In genomic region chr11:117710815-117711294, GRCm38 (mm10) we compare ENCODE assay signal across 16 mouse cellular contexts. TPM values are rescaled to one million over a fixed set of nuclear protein-coding genes. Genes with fewer than 3 reads are reported as not detected.
A peak's percentile ranks its signal among the peaks of the same experiment; 100 is the strongest.
DNase-seq lines count a peak whose midpoint lies in the region; ATAC-seq lines count a peak whose summit lies in the region.
"Had no signal": no experiment of that assay in that cellular context is flagged by ENCODE, and none has a peak within 500 bp of the region (broad histone marks: within the 10 kb centered on the region; RNA-seq: fewer than 3 reads in every experiment).

No protein-coding gene starts in this region.

- 84% methylated on average over 2 of the region's 2 CpGs for WGBS in heart, embryonic 10.5 days
- WGBS in heart, embryonic 16.5 days, result 46% methylated on average over 2 of the region's 2 CpGs

- peaks cover 18% of the 10 kb centered on the region for H3K36me3 ChIP-seq in heart, embryonic 10.5 days
- H3K36me3 ChIP-seq in megakaryocyte, embryonic 14.5 days (replicated peaks; ENCODE audit: low read length), result peaks cover 40% of the 10 kb centered on the region
- peaks cover 19% of the 10 kb centered on the region for H3K36me3 ChIP-seq in heart, embryonic 16.5 days (ENCODE audit: control insufficient read depth, insufficient read depth)

- no peak overlapping the region for H3K4me3 ChIP-seq in heart, embryonic 10.5 days
- H3K4me3 ChIP-seq in megakaryocyte, embryonic 14.5 days (replicated peaks), result peak overlapping the region; percentile 72
- H3K4me3 ChIP-seq in heart, embryonic 16.5 days (ENCODE audit: low read length), result no peak overlapping the region
- H3K4me3 ChIP-seq: limb, embryonic 15.5 days had no signal

- no peaks in the 10 kb centered on the region for H3K27me3 ChIP-seq in heart, embryonic 10.5 days (ENCODE audit: insufficient read depth, poor library complexity, severe bottlenecking)
- no peaks in the 10 kb centered on the region for H3K27me3 ChIP-seq in megakaryocyte, embryonic 14.5 days (replicated peaks)
- H3K27me3 ChIP-seq in heart, embryonic 16.5 days (ENCODE audit: control insufficient read depth, insufficient read depth, low read length), result no peaks in the 10 kb centered on the region
- H3K27me3 ChIP-seq: limb, embryonic 15.5 days had no signal

- no peak overlapping the region for H3K27ac ChIP-seq in heart, embryonic 10.5 days
- peak overlapping the region; percentile 51 for H3K27ac ChIP-seq in heart, embryonic 16.5 days (ENCODE audit: low read length)
- H3K27ac ChIP-seq: hindbrain, embryonic 14.5 days; limb, embryonic 15.5 days had no signal

- no peak for ATAC-seq in megakaryocyte, adult 5-6 weeks (ENCODE audit: poor library complexity, severe bottlenecking)
- ATAC-seq in heart, embryonic 16.5 days (replicated peaks; ENCODE audit: extremely low read depth, insufficient read depth, low FRiP score), result peak; percentile 10; the same call in 1 of the 2 replicates
- ATAC-seq: forebrain, embryonic 16.5 days had no signal

- H3K9me3 ChIP-seq in heart, embryonic 10.5 days, result no peaks in the 10 kb centered on the region
- H3K9me3 ChIP-seq in megakaryocyte, embryonic 14.5 days, result no peaks in the 10 kb centered on the region
- H3K9me3 ChIP-seq in heart, embryonic 16.5 days (replicated peaks; ENCODE audit: control insufficient read depth, low read length), result 0 out of 2 replicates have a peak, but pooled peaks cover 3% of the 10 kb centered on the region
- H3K9me3 ChIP-seq: limb, embryonic 15.5 days had no signal

- H3K4me2 ChIP-seq in heart, embryonic 16.5 days (ENCODE audit: low read depth, low read length), result no peak overlapping the region
- H3K4me2 ChIP-seq: hindbrain, embryonic 14.5 days; limb, embryonic 15.5 days had no signal

- H3K9ac ChIP-seq in heart, embryonic 16.5 days (ENCODE audit: low read length), result no peak overlapping the region
- H3K9ac ChIP-seq: hindbrain, embryonic 14.5 days; limb, embryonic 15.5 days had no signal

- H3K4me1 ChIP-seq in heart, embryonic 10.5 days, result peaks cover 32% of the 10 kb centered on the region
- H3K4me1 ChIP-seq in megakaryocyte, embryonic 14.5 days, result peaks cover 56% of the 10 kb centered on the region
- peaks cover 43% of the 10 kb centered on the region for H3K4me1 ChIP-seq in heart, embryonic 16.5 days (ENCODE audit: control insufficient read depth, insufficient read depth, low read length)
- H3K4me1 ChIP-seq: limb, embryonic 15.5 days had no signal

- DNase-seq in heart, adult 18-20 months, result peak; percentile 82 to 86
- DNase-seq in heart, embryonic 10.5 days (ENCODE audit: low spot score), result no peak
- DNase-seq in lung, postnatal 25 days (ENCODE audit: low spot score), result peak; percentile 49
- no peak for DNase-seq in spleen, postnatal 14 days (ENCODE audit: low spot score in 2 of 2)
- DNase-seq in neural tube, embryonic 10.5 days (ENCODE audit: extremely low spot score, low spot score), result no peak
- DNase-seq: cerebellum, adult 9-10 months; gastrocnemius, postnatal 36 days; kidney, adult 18-20 months; right cerebral cortex, postnatal 14 days; thymus, adult 18-20 months had no signal

RNA-seq across cellular contexts. Expression of gene Tnrc6c, which starts 56.8 kb away (rescaled TPM):
- total RNA-seq in heart, adult 18-20 months (2021), result 10 to 100 TPM; 28.1 to 32.0 TPM
- polyA plus RNA-seq in heart, embryonic 10.5 days (2016; fragmentation: Nextera tagmentation; extraction: Ambion mirVana), result 6.1 and 7.4 TPM in 2 replicates
- 5.7 and 9.3 TPM in 2 replicates for polyA plus RNA-seq in megakaryocyte, embryonic 14.5 days (2012; ENCODE audit: insufficient read depth, low replicate concordance)
- total RNA-seq in megakaryocyte, adult 5-6 weeks (2015), result 16.3 and 19.1 TPM in 2 replicates
- total RNA-seq in megakaryocyte, adult 5-6 weeks (2017), result 17.9 and 20.4 TPM in 2 replicates
- polyA plus RNA-seq in heart, embryonic 16.5 days (2015; fragmentation: Nextera tagmentation; extraction: Ambion mirVana), result 6.1 and 6.5 TPM in 2 replicates

Comparison
In these comparisons a context has a peak if more than half of its experiments do, and no peak if none do; other contexts are left out.
1. DNase-seq: peak in heart, adult 18-20 months (2 of 2) and lung, postnatal 25 days (single experiment); none in heart, embryonic 10.5 days (single experiment), spleen, postnatal 14 days (0 of 2) and neural tube, embryonic 10.5 days (single experiment).